Mouse (Mus musculus) intestine, embryonic 14.5 days (tissue): ENCODE measurements around the gene Lrmda. TPM values are rescaled to one million over a fixed set of nuclear protein-coding genes. Genes with fewer than 3 reads are reported as not detected.
A peak's percentile ranks its signal among the peaks of the same experiment; 100 is the strongest.

Experiments
- ATAC-seq: fragments of 200-750 bp; cut with Nextera tagmentation; replicated peaks from 2 replicates; pipeline ENCODE4 v1.8.0; 2017; ENCODE audit warnings: low read depth, moderate number of reproducible peaks, moderate TSS enrichment, moderate library complexity; ENCODE audit not compliant: low FRiP score, low TSS enrichment
- DNase-seq: peaks from one replicate; pipeline ENCODE4 v3.0.0-alpha.2; 2018; ENCODE audit warnings: low spot score
- H3K27ac ChIP-seq: fragments of 300-500 bp; sonication (generic); 2 replicates; pipeline ENCODE4 v1.5.1; 2014; ENCODE audit warnings: low read depth, mild to moderate bottlenecking, control low read depth
- H3K27me3 ChIP-seq: fragments of 300-500 bp; sonication (generic); replicated peaks from 2 replicates; pipeline ENCODE4 v1.6.1; 2014; ENCODE audit warnings: low read length, control low read depth; ENCODE audit not compliant: control insufficient read depth, insufficient read depth
- H3K36me3 ChIP-seq: fragments of 300-500 bp; sonication (generic); 2 replicates; pipeline ENCODE4 v1.6.1; 2014; ENCODE audit warnings: low read length, control low read depth; ENCODE audit not compliant: control insufficient read depth, insufficient read depth
- H3K4me1 ChIP-seq: fragments of 300-500 bp; sonication (generic); replicated peaks from 2 replicates; pipeline ENCODE4 v1.6.1; 2014; ENCODE audit warnings: low read length, control low read depth, mixed read lengths; ENCODE audit not compliant: control insufficient read depth, insufficient read depth
- H3K4me2 ChIP-seq: fragments of 300-500 bp; sonication (generic); 2 replicates; pipeline ENCODE4 v1.6.1; 2014; ENCODE audit warnings: low read length
- H3K4me3 ChIP-seq: fragments of 300-500 bp; sonication (generic); 2 replicates; pipeline ENCODE4 v1.5.1; 2014; ENCODE audit warnings: low read depth, low read length, control low read depth, mixed read lengths
- H3K9ac ChIP-seq: fragments of 300-500 bp; sonication (generic); 2 replicates; pipeline ENCODE4 v1.6.1; 2014; ENCODE audit warnings: mild to moderate bottlenecking, low read length
- H3K9me3 ChIP-seq: fragments of 300-500 bp; sonication (generic); 2 replicates; pipeline ENCODE4 v1.6.1; 2016; ENCODE audit warnings: low read length, control low read depth; ENCODE audit not compliant: control insufficient read depth
- WGBS: fragments of 180-500 bp; shearing (Covaris S2); extraction: QIAGEN DNeasy Blood & Tissue Kit; methylation state at CpG from one replicate; pipeline ENCODE4 v1.1.7; 2014; 5-methylcytosine and 5-hydroxymethylcytosine counted together
- polyA plus RNA-seq: library from polyadenylated mRNA; unstranded; fragments of >200 nt; fragmentation: Nextera tagmentation; extraction: Ambion mirVana; gene quantifications from 2 replicates; pipeline ENCODE4 v1.2.1, GENCODE M21; 2014

Lrmda gene
- polyA plus RNA-seq, 1 experiment from 2014 or later = 0.70 TPM

DNA sequence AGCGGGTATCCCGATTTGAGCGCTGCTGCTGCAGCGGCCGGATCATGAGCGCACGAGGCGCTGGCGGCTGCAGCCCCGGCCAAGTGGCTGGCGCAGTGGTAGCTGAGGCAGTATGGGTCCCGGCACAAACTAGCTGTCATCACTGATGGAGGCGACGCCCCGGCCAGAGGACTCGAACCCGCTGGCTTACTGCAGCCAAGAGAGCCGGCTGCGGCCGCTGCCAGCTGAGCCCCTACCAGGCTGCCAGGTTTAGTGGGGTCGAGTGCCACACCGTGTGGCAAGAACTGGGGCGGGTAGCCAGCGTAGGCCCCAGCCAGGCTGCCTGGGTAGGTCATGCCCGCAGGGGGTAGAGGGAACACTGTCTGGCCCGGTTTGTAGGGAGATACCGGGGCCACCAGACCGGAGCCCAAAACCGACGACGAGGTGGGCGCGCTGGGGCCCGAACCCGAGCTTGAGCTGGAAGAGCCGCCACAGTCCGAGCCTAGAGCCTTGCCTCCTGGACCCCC is 34.0 kb upstream of the Lrmda start:
- ATAC-seq = no peak
- Histone ChIP-seq H3K4me1 (peaks cover 9% of the 10 kb centered on the region), H3K4me2 (peak overlapping the region; percentile 71)

DNA sequence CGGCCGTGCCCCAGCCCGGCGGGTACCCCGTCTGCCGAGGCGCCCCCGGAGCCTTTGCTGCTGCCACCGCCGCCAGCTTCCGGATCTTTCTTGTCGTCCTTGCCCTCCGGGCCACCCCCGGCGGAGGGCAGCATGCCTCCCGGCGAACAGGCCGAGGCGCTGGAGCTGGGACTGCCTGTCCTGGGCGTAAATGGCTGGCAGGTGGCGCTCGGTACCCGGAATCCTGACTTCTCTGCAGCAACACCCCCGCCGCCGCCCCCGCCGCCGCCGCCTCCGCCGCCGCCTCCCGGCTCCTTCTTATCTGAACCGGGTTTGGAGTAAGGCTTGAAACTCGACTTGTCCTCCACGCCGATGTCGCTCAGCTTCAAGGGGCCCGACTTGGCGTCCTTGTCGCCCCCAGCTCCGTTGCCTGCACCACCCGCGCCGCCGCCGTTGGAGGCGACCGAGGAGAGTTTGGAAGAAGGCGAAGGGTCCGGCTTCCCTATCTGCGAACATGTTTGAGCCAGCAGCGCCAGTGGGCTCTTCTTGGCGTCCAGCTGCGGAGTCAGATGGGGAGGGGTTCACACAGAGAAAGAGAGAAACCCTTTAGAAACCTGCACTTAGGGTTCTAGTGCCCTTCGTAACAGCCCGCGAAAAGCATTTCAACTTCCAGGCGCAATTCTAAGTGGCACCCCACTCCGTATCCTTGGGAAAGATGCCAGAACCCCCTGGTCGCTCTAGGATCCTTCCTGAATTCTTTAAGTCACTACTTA is 33.4 kb upstream of the Lrmda start:
- Histone ChIP-seq H3K9ac (peak overlapping the region; percentile 98), H3K4me3 (peak overlapping the region; percentile 58), H3K4me2 (peak overlapping the region; percentile 71), H3K27ac (peak overlapping the region; percentile 100), H3K4me1 (peaks cover 9% of the 10 kb centered on the region), H3K9me3 (no peaks in the 10 kb centered on the region), H3K36me3 (peaks cover 18% of the 10 kb centered on the region), H3K27me3 (no peaks in the 10 kb centered on the region)
- under 1% methylated on average over 62 of the region's 62 CpGs for WGBS
- ATAC-seq = no peak
- peak; percentile 92 for DNase-seq

More for the DNA sequence above, 34.0 kb upstream of the Lrmda start:
- Histone ChIP-seq H3K9ac (peak overlapping the region; percentile 98), H3K36me3 (peaks cover 18% of the 10 kb centered on the region), H3K27me3 (no peaks in the 10 kb centered on the region), H3K27ac (peak overlapping the region; percentile 100), H3K4me3 (peak overlapping the region; percentile 58), H3K9me3 (no peaks in the 10 kb centered on the region)
- WGBS = 2% methylated on average over 37 of the region's 37 CpGs
- no peak for DNase-seq

GRCm38 (mm10) chr14:21986733-21987659 is 32.5 kb upstream of the Lrmda start:
- Histone ChIP-seq H3K4me2 (peak overlapping the region; percentile 71), H3K9me3 (no peaks in the 10 kb centered on the region), H3K36me3 (peaks cover 18% of the 10 kb centered on the region), H3K27ac (peak overlapping the region; percentile 100), H3K4me3 (peak overlapping the region; percentile 58), H3K4me1 (peaks cover 15% of the 10 kb centered on the region), H3K27me3 (no peaks in the 10 kb centered on the region), H3K9ac (peak overlapping the region; percentile 98)
- DNase-seq (peak; percentile 84), ATAC-seq (peak; percentile 7)
- under 1% methylated on average over 40 of the region's 61 CpGs for WGBS

DNA sequence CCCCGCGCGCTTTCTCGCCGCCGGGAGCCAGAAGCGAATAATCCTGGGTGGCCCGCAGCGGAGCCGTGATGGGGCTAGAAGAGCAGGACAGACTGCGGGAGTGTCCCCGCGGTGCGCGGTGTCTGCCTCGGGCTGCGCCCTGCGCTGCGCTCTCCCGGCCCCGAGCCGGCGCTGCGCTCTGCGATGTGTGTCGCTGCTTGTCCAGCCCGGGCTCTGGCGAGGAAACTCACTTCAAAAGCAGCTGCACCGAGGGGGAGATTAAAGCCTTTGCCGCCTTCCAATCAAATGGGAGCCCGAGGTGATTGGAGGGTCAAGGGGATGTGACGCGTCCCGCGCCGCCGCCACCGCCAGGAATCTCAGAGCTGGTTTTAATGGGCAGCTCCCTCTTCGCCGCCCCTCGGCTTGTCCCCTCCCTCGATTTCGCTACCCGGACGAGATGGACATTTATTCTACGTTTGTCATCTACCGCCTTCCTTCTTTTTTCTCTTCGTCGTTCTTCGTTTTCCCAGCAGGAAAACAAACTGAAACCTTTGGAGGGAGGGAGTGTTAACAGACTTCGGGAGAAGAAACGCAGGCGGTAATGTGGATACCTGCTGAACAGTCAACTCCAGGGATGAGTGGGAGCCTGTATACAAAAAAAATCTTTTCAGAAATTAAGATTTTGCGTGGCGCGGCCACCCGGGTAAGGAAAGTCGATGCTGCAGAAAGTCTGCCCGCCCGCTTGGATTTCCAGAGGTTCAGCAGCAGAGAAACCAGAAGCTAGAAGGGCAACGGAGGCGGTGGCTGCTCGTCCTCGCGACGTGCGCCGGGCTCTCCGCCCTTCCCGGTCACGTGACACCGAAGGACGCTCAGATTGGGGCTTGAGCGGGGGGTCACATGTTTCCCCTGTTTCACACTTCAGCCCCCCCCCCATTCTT is 31.6 kb upstream of the Lrmda start:
- Histone ChIP-seq H3K27ac (peak overlapping the region; percentile 100), H3K4me2 (peak overlapping the region; percentile 71), H3K4me1 (peaks cover 13% of the 10 kb centered on the region), H3K9me3 (no peaks in the 10 kb centered on the region), H3K9ac (peak overlapping the region; percentile 98), H3K36me3 (peaks cover 18% of the 10 kb centered on the region), H3K4me3 (peak overlapping the region; percentile 58), H3K27me3 (no peaks in the 10 kb centered on the region)
- peak; percentile 73 for ATAC-seq
- under 1% methylated on average over 74 of the region's 74 CpGs for WGBS
- DNase-seq = peak; percentile 96

DNA sequence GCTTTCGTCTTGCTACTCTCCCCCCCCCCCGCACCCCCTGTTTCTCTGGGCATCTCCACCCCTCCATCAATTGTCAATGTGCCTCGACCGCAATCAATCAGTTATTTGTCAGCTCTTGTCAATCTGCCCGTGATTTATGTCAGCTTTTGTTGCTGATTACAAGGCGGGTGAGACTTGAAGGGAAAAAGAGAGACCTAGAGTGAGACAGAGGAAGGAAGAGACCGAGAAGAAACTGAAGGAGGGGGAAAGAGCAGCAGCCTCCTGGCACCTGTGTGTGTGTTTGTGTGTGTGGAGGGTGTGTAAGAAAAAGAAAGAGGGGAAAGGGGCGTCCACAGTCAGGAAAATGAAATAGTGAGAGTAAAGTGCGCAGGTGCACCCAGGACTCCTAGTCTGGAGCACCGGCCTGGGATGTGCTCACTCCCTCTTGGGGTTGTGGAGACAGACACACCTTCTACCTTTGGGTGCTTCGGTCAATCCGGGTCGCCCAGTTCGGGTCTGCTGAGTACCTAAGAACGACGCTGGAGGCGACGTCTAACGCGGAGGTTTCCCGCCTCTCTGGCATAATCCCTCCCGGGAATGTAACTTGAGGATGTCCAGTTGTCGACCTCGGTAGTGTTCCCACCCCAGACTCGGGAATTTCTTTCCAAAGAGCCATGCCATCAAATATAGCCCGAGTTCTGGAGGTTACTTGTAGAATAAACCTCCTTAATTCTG is 30.8 kb upstream of the Lrmda start:
- peak; percentile 91 for DNase-seq
- peak overlapping the region; percentile 58 for H3K4me3 ChIP-seq
- peak; percentile 8; the same call in 1 of the 2 replicates for ATAC-seq
- H3K9me3 ChIP-seq = no peaks in the 10 kb centered on the region
- peaks cover 18% of the 10 kb centered on the region for H3K36me3 ChIP-seq
- H3K27ac ChIP-seq = peak overlapping the region; percentile 100
- H3K27me3 ChIP-seq = no peaks in the 10 kb centered on the region
- H3K4me2 ChIP-seq = peak overlapping the region; percentile 71
- WGBS = under 1% methylated on average over 26 of the region's 26 CpGs
- peak overlapping the region; percentile 98 for H3K9ac ChIP-seq
- peaks cover 21% of the 10 kb centered on the region for H3K4me1 ChIP-seq

- Histone ChIP-seq H3K4me1 (peaks cover 27% of the 10 kb centered on the region), H3K27ac (peak within 1 kb of the TSS; percentile 100), H3K27me3 (no peaks in the 10 kb centered on the region), H3K4me3 (peak within 1 kb of the TSS; percentile 58), H3K4me2 (peak within 1 kb of the TSS; percentile 71), H3K9me3 (no peaks in the 10 kb centered on the region), H3K36me3 (peaks cover 15% of the 10 kb centered on the region), H3K9ac (peak within 1 kb of the TSS; percentile 98)
- ATAC-seq (peak; percentile 20; the same call in 1 of the 2 replicates), DNase-seq (no peak)
- WGBS = under 1% methylated on average over 37 of the region's 37 CpGs
Measured at GRCm38 (mm10) chr14:21989291-21989913, 30.1 kb upstream of the Lrmda start, which contains the start of gene Zfp503. TSS of gene Zfp503 (minus strand) at chr14:21989601.

DNA sequence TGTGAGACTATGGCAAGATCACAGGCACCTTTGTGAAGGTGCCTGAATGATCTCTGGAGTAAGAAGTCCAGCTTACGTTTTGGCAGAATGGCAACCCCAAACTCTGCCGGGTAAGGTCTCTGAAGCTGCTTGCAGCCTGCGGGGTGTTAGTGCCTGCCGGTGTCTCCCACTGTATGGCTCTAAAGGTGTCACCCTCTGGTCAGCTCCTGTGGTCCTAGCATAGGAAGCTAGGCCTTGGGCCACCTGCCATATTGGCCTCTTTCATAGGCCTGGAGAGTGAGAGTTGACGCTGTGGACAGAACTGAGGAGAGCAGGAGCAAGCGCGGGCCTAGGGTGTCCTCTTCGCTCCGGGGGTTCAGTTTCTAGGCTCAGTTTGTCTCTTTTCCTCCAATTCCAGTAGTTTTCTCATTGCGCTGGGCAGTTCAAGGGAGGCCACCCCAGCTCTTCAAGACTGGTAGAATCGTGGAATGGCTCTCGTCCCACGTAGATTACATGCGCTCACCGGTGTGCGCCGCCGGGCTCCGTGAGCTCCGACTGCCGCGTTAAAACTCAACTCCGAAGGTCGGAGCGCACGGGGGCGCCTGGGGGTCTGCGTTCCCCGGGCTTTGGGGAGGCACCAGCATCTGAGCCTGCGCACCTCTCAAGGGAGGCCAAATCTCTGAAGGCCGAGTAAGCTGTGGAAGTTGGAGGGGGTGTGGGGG is 29.0 kb upstream of the Lrmda start:
- Histone ChIP-seq H3K36me3 (peaks cover 4% of the 10 kb centered on the region), H3K9ac (peak overlapping the region; percentile 98), H3K4me1 (peaks cover 28% of the 10 kb centered on the region), H3K9me3 (no peaks in the 10 kb centered on the region), H3K4me3 (peak overlapping the region; percentile 58), H3K27ac (peak overlapping the region; percentile 100), H3K27me3 (no peaks in the 10 kb centered on the region), H3K4me2 (peak overlapping the region; percentile 71)
- ATAC-seq (no peak), DNase-seq (peak; percentile 82)
- 7% methylated on average over 31 of the region's 31 CpGs for WGBS
